Mouse (Mus musculus): ENCODE measurements at regions not wholly inside any gene's neighbourhood (a gene's known extent, or its start where the extent isn't known, plus 50 kb on each side); places are given as distances from the start of the nearest gene placed in this dataset.

GRCm38 (mm10) chr10:98485751-98486681 is 428.2 kb upstream of the Atp2b1 start:
- DNase-seq, result no peak

- peak; percentile 75 for DNase-seq
These were observed 419.9 kb upstream of the Atp2b1 start for GRCm38 (mm10) chr10:98494354-98494753.

GRCm38 (mm10) chr10:98496254-98496653 is 418.0 kb upstream of the Atp2b1 start:
- no peak for DNase-seq

- DNase-seq, result no peak
These were observed 413.9 kb upstream of the Atp2b1 start for GRCm38 (mm10) chr10:98500315-98500714.

GRCm38 (mm10) chr10:98501566-98501965 is 412.6 kb upstream of the Atp2b1 start:
- DNase-seq, result no peak

GRCm38 (mm10) chr10:98504524-98504923 is 409.7 kb upstream of the Atp2b1 start:
- DNase-seq, result no peak

GRCm38 (mm10) chr10:98508515-98509143 is 405.6 kb upstream of the Atp2b1 start:
- no peak for DNase-seq

GRCm38 (mm10) chr10:98514836-98515235 is 399.4 kb upstream of the Atp2b1 start:
- DNase-seq, result no peak

- no peak for DNase-seq
These were observed 396.6 kb upstream of the Atp2b1 start for GRCm38 (mm10) chr10:98517609-98518008.

- no peak for DNase-seq
These were observed 384.6 kb upstream of the Atp2b1 start for GRCm38 (mm10) chr10:98529565-98529964.

- DNase-seq, result no peak
These were observed 382.8 kb upstream of the Atp2b1 start for GRCm38 (mm10) chr10:98531425-98531824.

GRCm38 (mm10) chr10:98538706-98539105 is 375.5 kb upstream of the Atp2b1 start:
- DNase-seq, result no peak

- DNase-seq, result no peak
These were observed 373.1 kb upstream of the Atp2b1 start for GRCm38 (mm10) chr10:98541062-98541461.

- no peak for DNase-seq
These were observed 372.1 kb upstream of the Atp2b1 start for GRCm38 (mm10) chr10:98542072-98542471.

- DNase-seq, result no peak
These were observed 370.8 kb upstream of the Atp2b1 start for GRCm38 (mm10) chr10:98543253-98543997.

- DNase-seq, result no peak
These were observed 370.2 kb upstream of the Atp2b1 start for GRCm38 (mm10) chr10:98543998-98544349.

- no peak for DNase-seq
These were observed 359.6 kb upstream of the Atp2b1 start for GRCm38 (mm10) chr10:98554575-98554974.

- no peak for DNase-seq
These were observed 356.6 kb upstream of the Atp2b1 start for GRCm38 (mm10) chr10:98557470-98558060.

- DNase-seq, result no peak
These were observed 355.6 kb upstream of the Atp2b1 start for GRCm38 (mm10) chr10:98558560-98558959.

- DNase-seq, result no peak
These were observed 351.8 kb upstream of the Atp2b1 start for GRCm38 (mm10) chr10:98562297-98562912.

GRCm38 (mm10) chr10:98572782-98573536 is 341.2 kb upstream of the Atp2b1 start:
- no peak for DNase-seq

- DNase-seq, result no peak
These were observed 337.2 kb upstream of the Atp2b1 start for GRCm38 (mm10) chr10:98577040-98577439.

Measured in thymus, postnatal 4 days (tissue).